Mouse (Mus musculus) left cerebral cortex, postnatal 4 days (tissue): ENCODE data around the gene Ccnyl1. TPM values are rescaled to one million over a fixed set of nuclear protein-coding genes. Genes with fewer than 3 reads are reported as not detected.

ENCODE experiments used
- total RNA-seq, 2 experiments: library from RNA; stranded (reverse); gene quantifications; 2 replicates each; pipeline ENCODE4 v1.2.3; 2021

Gene Ccnyl1
- total RNA-seq, 2 experiments from 2014 or later = 30.6 to 33.1 TPM

Other genes starting within 250 kb of the Ccnyl1 start
- gene Creb1, start 157.8 kb upstream of the Ccnyl1 start, total RNA-seq = 10 to 100 TPM; 53.8 to 62.6 TPM
- 1 to 10 TPM; 7.4 to 8.1 TPM for gene Mettl21a, start 73.2 kb upstream of the Ccnyl1 start, total RNA-seq
- gene Fzd5, start 47.3 kb downstream of the Ccnyl1 start, total RNA-seq = 1 to 10 TPM; 1.0 to 1.1 TPM